Mouse (Mus musculus) left cerebral cortex, adult 11 months (tissue): ENCODE data around the gene Pax8.

ENCODE experiments used
- DNase-seq: peaks from one replicate; pipeline ENCODE4 v3.0.0; 2022; ENCODE audit warnings: low spot score

Pax8 gene

DNA sequence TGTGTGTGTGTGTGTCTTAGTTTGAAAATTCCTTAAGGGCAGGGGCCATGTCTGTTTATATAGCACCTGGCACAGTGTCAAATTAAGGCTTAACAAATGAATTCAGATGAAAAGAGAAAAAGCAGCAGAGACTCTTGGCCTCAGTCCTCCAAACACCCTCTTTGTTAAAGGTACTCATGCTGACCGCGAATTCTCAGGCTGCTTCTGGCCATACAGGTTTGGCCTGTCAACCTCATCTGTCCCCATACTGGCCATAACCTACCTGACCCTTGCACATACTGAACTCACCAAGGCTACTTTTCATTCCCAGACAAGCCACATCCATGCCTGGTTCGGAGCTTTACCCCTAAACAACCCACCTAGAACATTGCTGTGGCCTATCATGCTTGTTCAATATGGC is 62.2 kb downstream of the Pax8 start:
- no peak for DNase-seq

DNA sequence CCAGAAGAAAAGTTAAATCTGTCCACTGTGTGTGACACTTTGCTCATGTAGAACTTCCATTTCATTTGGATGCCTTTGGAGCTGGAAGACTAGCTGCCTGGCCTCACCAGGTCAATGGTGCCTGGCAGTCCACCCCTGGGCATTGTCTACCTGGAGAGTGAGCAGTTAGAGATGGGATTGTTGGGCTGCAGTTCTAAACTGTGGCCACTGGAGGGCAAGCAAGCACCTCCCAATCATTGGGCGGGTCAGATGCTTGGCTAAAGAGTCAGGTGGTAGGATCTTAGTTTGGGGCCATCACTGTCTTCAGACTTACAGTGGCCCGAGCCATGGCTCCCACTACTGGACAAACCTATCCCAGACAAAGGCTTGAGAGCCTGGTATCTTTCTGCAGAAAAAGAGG is 66.2 kb downstream of the Pax8 start:
- no peak for DNase-seq

DNA sequence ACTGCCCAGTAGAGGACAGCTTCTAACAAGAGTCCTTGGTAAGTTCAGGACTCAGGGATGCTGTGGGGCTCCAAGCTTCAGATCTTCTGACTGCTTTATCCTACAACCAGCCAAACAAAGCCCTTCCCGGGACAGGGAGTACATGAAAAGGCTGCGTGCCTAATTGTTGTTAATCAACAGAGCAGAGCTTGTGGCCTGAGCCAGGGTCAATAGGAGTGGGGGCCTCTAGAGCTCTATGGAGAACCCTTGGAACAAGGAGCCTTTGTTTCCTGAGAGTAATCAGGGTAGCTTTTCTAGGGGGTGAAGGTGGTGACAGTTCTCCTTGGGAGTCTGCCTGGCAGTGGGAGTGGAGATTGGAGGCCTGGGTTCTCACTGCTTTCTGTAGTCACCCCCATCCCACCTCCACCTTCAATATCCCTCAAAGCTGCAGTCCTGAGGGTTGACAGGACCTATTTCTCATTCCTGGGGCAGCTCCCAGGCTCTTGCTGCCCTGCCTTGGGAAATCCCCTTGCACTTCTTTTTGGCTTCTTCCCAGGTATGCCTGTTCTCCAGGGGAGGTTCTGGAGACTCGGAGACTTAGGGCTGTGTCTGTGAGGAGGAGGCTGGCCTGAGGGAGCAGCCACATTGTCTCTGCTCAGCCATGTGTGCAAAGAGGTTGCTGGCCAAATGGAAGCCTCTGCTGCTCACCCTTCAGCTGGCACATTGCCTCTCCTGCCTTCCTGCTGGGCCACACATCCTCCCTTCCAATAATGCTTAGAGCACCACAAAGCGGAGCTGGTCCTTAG is 67.5 kb downstream of the Pax8 start:
- no peak for DNase-seq

DNA sequence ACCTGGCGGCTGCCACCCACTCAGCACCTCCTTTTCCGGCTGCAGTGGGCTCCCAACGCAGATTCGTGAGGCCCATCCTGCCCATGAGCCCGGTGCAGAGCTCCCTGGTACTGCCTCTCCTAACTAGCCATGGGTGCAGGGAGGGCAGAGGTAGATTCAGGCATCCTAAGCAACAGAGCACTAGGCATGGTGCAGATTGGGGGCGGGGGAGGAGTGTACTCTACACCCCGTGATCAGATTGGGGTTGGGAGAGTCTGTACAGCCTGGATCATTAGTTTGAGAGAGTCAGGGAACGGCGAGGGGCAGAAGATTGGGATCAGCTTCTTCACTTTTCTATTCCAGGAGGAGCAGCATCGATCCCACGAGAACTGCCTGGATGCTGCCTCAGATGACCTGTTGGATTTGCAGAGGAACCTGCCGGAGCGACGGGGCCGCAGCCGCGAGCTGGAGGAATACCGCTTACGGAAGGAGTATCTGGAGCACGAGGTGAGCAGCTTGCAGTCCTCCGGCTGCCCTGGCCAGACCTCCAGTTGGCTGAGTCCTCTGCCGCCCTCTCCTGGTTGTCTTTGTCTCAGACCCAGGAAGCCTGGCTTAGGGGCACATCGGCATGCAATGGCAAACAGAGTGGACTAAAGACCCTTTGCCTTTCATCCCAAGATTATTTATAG is 69.9 kb downstream of the Pax8 start:
- no peak for DNase-seq

DNA sequence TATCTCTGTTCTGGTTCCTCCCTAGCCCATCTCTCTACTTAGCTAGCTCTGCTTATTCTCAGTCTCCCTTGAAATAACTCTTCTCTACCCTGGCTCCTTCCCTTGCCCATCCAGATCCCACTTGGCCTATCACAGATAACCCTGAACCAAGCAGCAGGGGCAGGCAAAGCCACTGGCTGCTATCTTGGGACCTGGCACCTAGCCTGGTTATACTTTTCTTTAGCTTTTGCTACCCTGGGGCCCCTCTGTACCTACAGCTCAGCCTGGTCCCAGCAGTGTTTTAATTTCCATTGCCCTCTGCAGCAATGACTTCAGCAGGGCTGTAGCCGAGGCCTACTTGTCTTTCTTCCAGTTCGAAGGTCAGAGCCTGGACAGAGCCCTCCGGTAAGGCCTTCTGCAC is 74.7 kb downstream of the Pax8 start:
- no peak for DNase-seq

DNA sequence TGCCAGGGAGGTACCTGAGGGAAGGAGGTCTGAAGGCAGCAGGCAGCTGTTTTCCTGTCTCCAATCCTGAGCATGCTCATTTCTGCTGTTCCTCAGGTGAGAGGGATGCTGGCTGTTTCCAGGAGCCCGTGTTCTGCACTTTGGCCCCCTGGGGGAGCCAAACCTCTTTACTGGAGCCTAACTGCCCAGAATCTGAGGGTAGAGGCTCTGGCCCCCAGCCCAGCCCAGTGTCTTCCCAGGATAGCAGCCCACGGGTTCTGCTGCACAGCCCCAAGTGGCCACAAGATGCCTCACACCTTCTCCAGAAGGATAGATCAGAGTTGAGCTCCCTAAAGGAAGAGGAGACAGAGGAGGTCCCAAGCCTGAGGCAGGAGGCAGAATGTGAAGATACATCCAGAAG is 78.3 kb downstream of the Pax8 start:
- no peak for DNase-seq

DNA sequence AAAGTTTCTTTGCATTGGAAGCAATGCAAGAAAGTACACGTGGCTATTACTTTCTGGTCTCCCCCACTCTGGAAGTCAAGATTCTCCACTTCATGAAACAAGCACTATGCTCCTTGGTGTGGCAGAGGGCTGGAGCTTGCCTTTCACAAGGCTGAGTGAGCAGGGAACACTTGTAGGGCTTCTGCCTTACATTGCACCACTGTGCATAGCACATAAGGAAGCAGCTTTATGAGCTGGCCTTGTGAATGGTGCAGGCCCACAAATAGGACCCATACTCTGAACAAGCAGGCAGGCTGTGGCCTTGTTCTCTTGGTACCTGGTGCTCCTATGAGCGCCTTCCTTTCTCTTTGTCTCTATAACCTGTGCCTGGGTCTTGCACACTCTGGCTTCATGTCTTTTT is 82.1 kb downstream of the Pax8 start:
- no peak for DNase-seq

DNA sequence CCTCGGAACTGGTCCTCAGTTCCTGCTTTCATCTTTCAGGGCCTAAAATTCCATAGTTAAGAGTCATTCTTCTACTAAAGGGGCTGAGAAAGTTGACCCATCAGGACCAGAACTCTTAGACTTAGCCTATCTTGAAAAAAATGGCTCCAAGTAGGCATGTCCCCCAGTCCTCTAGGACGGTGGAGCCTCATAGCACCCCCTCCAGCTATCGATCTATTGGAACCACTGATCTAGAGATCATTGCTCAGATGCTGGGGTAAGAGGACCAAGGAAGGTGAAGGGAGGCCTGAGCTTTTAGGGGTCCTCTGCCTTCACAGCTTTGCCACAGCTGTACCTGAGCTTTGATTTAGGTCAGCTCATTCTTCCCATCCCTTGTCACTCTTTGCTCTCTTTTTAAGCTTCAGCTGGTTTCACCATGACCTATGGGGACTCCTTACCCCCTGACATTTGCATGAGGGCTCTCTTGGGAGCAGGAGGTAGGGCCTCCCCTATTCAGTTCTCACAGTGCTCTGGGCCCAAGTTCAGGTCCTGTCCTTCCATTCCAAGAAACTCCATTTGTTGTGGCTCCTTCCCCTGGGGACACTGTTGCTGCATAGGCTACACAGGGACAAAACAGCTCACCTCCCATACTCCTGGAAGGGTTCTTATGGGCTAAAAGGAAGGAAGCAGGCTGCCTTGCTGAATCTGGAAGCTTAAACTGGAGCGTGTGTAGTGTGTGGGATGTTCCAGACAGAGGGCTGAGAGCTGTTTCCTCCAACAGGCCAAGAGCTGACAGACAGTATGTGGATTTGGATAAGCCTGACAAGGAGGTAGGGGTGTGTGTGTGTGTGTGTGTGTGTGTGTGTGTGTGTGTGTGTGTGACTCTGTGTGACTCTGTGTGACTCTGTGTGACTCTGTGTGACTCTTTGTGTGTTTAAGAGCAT is 87.8 kb downstream of the Pax8 start:
- no peak for DNase-seq

DNA sequence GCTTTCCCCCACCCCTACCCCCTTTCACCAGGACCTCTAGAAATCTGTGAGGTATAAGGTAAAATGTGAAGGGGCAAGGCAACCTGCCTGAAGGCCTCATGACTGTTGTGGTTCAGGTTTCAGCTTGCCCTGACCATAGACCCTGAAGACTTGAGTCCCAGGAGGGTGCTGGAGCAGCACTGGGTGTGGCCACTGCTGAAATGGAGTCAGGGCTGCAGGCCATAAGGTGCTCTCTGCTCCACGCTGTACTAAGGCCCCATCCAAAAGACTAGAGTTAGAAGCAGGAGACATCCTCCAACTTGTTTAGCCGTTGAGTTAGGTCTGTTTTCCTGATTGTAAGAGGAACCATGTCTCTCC is 88.5 kb downstream of the Pax8 start:
- no peak for DNase-seq

DNA sequence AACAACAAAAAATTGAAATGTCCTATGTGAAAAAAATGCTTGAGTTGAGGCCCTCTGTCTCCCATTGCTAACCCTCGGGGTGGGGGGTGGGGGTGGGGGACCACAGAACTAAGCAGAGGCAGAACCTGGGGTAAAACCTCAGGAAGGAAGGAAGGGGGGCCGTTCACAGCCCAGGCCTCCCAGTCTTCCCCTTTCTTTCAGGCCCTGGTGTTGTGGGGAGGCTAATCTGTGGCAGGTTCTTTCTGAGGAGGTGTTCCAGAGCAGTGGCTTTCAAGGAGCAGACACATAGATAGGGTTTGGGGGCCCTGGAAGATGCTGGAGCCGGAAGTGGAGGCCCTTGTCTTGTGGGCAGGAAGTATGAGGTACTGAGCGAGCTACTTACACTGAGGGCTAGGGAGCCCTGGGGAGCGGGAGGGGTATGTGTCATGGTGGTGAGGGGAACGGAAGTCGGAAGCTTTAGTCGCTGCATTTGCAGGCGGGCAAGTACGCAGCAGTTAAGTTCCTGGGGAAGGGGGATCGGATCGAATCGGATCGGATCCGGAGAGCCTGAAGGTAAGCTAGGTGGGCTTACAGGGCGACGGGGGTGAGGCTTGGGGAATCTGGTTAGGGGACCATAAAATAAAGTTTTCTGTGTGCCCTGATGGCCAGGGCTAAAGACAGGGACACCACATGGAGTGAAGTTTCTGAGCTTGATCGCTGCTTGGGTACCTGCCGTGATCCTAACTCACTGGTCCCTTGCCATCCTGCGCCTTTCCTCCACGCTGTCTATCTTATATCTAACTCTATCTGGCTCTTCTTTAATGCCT is 89.0 kb downstream of the Pax8 start:
- DNase-seq = no peak

DNA sequence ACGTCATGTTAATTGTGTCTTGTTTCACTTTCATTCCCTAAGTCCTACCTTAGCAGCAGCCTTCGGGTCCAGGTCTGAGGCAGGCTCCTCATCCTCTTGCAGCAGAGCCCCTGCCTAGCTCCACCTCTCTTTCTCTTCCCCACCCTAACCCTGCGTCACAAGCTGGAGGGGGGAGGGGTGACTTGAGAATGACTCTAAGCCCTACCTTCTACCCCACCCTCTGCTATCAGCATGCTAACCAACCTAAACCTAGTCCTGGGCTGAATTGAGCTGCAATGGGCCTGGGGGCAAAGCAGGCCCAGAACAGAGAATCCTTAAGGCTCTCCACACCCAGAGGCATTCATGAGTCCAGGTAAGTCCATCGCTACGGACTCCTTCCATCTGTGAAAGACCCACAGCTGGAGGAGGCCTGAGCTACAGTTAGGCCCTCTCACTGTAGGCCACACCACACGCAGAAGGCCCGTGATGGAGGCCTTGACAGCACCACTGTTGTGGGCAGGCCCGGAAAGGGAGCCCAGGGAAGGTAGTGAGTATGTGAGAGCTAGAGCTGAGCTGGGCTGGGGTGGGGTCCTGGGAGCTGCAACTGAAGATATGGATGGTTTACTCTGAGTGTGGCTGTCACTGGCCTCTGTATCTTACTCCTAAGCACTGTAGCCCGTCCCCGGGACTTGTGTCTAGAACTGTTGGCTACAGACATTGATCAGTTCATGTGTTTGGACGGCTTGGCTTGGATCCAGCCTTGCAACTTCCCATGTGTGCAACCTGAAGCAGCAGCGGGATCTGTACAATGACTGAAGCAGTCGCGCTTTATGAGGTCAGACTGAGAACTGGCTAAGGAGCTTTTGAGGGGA is 90.1 kb downstream of the Pax8 start:
- no peak for DNase-seq

DNA sequence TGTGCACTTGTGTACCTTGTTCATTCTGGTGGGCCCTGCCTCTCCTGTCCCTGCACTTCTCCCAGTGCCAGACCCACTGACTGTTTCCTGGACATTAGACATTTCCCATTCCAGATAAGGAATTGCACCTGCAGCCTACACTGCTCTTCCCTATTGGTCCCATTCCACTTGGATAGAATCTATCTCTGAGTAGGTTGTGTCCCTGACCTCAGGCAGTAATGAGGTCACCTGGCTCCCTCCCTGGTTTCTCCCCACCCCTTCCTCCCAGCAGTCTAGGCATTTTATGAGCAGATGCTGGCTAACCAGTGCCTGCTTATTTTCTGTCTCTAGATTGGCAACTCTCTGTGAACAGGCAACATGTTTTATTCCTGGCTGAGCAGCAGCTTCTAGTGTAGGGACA is 91.0 kb downstream of the Pax8 start:
- no peak for DNase-seq

DNA sequence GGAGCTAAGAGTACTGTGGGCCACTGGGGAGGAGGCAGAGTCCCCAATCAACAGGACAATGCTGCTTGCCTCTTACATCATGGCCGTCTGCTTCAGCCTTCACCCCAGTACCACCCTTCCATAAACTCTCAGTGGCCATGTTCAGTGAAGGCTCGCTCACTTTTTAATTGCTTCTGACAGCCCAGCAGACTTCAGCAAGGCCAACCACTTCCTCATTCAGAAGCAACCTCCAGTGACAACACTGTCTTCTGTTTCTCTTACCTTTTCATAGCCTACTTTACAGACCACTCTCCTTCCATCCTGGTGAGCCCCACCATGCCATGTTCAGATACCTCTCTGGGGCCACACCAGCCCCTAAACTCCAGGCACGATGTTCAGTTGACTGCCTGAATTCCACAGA is 91.8 kb downstream of the Pax8 start:
- no peak for DNase-seq

DNA sequence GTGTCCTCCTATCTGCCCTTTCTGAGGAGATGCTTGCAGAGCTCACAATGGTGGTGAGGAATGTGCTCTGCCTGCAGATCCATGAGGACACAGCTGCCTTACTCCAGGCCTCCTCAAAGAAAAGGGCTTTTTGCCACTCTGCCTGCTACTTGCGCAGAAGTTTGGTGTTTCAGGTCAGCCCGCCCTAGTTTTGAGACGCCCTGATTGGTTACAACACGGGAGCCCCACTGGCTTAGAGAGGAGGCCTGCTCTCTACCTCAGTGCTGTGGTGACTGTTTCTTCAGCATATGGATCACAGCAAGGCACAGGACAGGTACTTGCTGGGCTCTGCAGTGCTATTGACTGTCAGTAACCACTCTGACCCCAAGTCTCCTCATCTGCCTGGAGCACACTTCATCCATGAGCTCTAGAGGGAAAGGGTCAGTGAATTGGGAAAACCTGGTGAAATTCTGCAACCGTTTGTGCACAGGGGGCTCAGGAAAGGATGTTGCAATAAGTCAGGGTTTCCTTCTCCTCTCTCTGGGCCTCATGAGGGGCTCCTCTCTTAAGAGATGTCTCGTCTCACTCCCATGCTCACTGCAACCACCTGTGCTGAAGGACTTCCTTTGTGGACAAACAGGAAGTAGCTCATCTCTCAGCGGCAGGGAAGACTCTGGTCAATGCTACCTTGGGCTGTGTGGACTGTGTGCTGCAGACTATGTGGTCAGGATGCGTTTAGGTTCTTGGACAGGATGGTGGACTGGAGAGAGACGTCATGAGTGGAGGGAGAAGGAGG is 92.8 kb downstream of the Pax8 start:
- no peak for DNase-seq

DNA sequence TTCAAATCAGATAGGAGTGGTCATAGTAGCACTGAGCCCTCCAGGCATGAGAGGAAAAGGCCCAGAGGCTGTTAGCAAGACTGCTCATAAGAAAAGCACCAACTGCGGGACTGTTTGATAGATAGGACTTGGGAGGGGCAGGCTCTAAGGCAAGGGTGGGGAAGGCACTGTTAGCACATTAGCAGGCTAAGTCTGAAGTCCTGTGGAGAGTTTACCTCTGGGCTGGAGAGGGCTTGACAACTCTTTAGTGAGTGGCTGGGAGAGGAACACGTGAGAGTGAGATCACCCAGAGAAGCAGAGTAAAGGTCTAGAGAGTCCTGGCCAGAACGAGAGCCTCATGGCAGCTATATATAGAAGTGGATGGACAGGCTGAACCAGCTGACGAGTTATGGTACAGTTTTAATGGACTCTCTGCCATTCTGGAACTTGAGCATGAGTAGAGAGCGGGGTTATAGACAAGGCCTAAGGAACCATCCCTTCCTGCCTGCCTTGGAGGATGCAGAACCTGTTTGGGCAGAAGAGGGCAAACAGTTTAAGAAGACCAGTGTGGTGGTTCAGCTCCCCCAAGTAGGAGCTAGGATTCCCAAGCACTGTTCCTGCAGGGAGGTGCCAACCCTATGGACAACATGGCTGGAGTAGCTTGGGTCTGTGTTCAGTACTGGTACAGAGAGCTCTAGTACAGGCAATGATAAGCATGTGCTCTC is 96.5 kb downstream of the Pax8 start:
- DNase-seq = no peak
